Mouse (Mus musculus): ENCODE results near the gene Sord. TPM values are rescaled to one million over a fixed set of nuclear protein-coding genes. Genes with fewer than 3 reads are reported as not detected.
A peak's percentile ranks its signal among the peaks of the same experiment; 100 is the strongest.

The Sord gene
- total RNA-seq, 2 experiments from 2014 or later = 95.4 to 115 TPM

GRCm38 (mm10) chr2:122299911-122300655 is 65.5 kb downstream of the Sord start:
- ATAC-seq (replicated peaks; ENCODE audit: low FRiP score, low TSS enrichment, poor library complexity, severe bottlenecking) = no peak

GRCm38 (mm10) chr2:122300656-122301020 is 66.1 kb downstream of the Sord start:
- no peak for ATAC-seq (replicated peaks; ENCODE audit: low FRiP score, low TSS enrichment, poor library complexity, severe bottlenecking)

- ATAC-seq (replicated peaks; ENCODE audit: low FRiP score, low TSS enrichment, poor library complexity, severe bottlenecking) = no peak
Observed at GRCm38 (mm10) chr2:122301081-122301920, 66.8 kb downstream of the Sord start.

GRCm38 (mm10) chr2:122301921-122302573 is 67.5 kb downstream of the Sord start:
- ATAC-seq (replicated peaks; ENCODE audit: low FRiP score, low TSS enrichment, poor library complexity, severe bottlenecking) = no peak

- ATAC-seq (replicated peaks; ENCODE audit: low FRiP score, low TSS enrichment, poor library complexity, severe bottlenecking) = peak; percentile 80
Observed at GRCm38 (mm10) chr2:122302574-122303241, 68.2 kb downstream of the Sord start.

GRCm38 (mm10) chr2:122304544-122304943 is 70.0 kb downstream of the Sord start:
- no peak for ATAC-seq (replicated peaks; ENCODE audit: low FRiP score, low TSS enrichment, poor library complexity, severe bottlenecking)

- ATAC-seq (replicated peaks; ENCODE audit: low FRiP score, low TSS enrichment, poor library complexity, severe bottlenecking) = no peak
Observed at GRCm38 (mm10) chr2:122305097-122305892, 70.7 kb downstream of the Sord start.

- no peak for ATAC-seq (replicated peaks; ENCODE audit: low FRiP score, low TSS enrichment, poor library complexity, severe bottlenecking)
Observed at GRCm38 (mm10) chr2:122306184-122306583, 71.6 kb downstream of the Sord start.

GRCm38 (mm10) chr2:122309647-122310046 is 75.1 kb downstream of the Sord start:
- no peak for ATAC-seq (replicated peaks; ENCODE audit: low FRiP score, low TSS enrichment, poor library complexity, severe bottlenecking)

- no peak for ATAC-seq (replicated peaks; ENCODE audit: low FRiP score, low TSS enrichment, poor library complexity, severe bottlenecking)
Observed at GRCm38 (mm10) chr2:122311561-122311960, 77.0 kb downstream of the Sord start.

GRCm38 (mm10) chr2:122312722-122313417 is 78.3 kb downstream of the Sord start:
- peak; percentile 64 for ATAC-seq (replicated peaks; ENCODE audit: low FRiP score, low TSS enrichment, poor library complexity, severe bottlenecking)

GRCm38 (mm10) chr2:122313536-122313935 is 79.0 kb downstream of the Sord start, which contains the start of gene Duoxa1:
Gene Duoxa1, minus strand, starts transcription at chr2:122313730.
- ATAC-seq (replicated peaks; ENCODE audit: low FRiP score, low TSS enrichment, poor library complexity, severe bottlenecking) = no peak

Other genes starting within 250 kb of the Sord start
- 32.2 and 35.0 TPM in 2 replicates for gene Eif3j1, start 206.2 kb upstream of the Sord start, total RNA-seq (2014; fragmentation: Nextera tagmentation)
- gene Eif3j1, start 206.2 kb upstream of the Sord start, total RNA-seq (2017) = 42.7 and 46.7 TPM in 2 replicates
- gene Spg11, start 116.4 kb upstream of the Sord start, total RNA-seq (2014; fragmentation: Nextera tagmentation) = 9.8 and 13.1 TPM in 2 replicates
- gene Spg11, start 116.4 kb upstream of the Sord start, total RNA-seq (2017) = 9.8 and 11.7 TPM in 2 replicates
- gene B2m, start 87.1 kb upstream of the Sord start, total RNA-seq (2014; fragmentation: Nextera tagmentation) = 1,448 and 1,509 TPM in 2 replicates
- gene B2m, start 87.1 kb upstream of the Sord start, total RNA-seq (2017) = 1,672 and 1,891 TPM in 2 replicates
- not detected in 2 replicates for gene Trim69, start 74.0 kb upstream of the Sord start, total RNA-seq (2014; fragmentation: Nextera tagmentation)
- 0.76 and 1.1 TPM in 2 replicates for gene Trim69, start 74.0 kb upstream of the Sord start, total RNA-seq (2017)
- not detected in 2 replicates for gene Patl2, start 48.6 kb upstream of the Sord start, total RNA-seq (2014; fragmentation: Nextera tagmentation)
- not detected in 2 replicates for gene Patl2, start 48.6 kb upstream of the Sord start, total RNA-seq (2017)
- not detected in 2 replicates for gene Terb2, start 48.5 kb upstream of the Sord start, total RNA-seq (2014; fragmentation: Nextera tagmentation)
- not detected in 2 replicates for gene Terb2, start 48.5 kb upstream of the Sord start, total RNA-seq (2017)
- gene Duox2, start 63.7 kb downstream of the Sord start, total RNA-seq (2014; fragmentation: Nextera tagmentation) = not detected in 2 replicates
- not detected in 2 replicates for gene Duox2, start 63.7 kb downstream of the Sord start, total RNA-seq (2017)
- not detected in 2 replicates for gene Duoxa2, start 64.2 kb downstream of the Sord start, total RNA-seq (2014; fragmentation: Nextera tagmentation)
- gene Duoxa2, start 64.2 kb downstream of the Sord start, total RNA-seq (2017) = not detected in 2 replicates
- not detected in 2 replicates for gene Duoxa1, start 79.0 kb downstream of the Sord start, total RNA-seq (2014; fragmentation: Nextera tagmentation)
- gene Duoxa1, start 79.0 kb downstream of the Sord start, total RNA-seq (2017) = not detected in 2 replicates
- not detected in 2 replicates for gene Duox1, start 80.9 kb downstream of the Sord start, total RNA-seq (2014; fragmentation: Nextera tagmentation)
- gene Duox1, start 80.9 kb downstream of the Sord start, total RNA-seq (2017) = not detected in 2 replicates
- 5.2 and 8.7 TPM in 2 replicates for gene Shf, start 134.4 kb downstream of the Sord start, total RNA-seq (2014; fragmentation: Nextera tagmentation)
- gene Shf, start 134.4 kb downstream of the Sord start, total RNA-seq (2017) = 1.6 and 13.8 TPM in 2 replicates
- 3.5 and 11.6 TPM in 2 replicates for gene Slc28a2, start 191.7 kb downstream of the Sord start, total RNA-seq (2014; fragmentation: Nextera tagmentation)
- gene Slc28a2, start 191.7 kb downstream of the Sord start, total RNA-seq (2017) = 3.2 and 4.5 TPM in 2 replicates

All from megakaryocyte-erythroid progenitor cell, adult 5-6 weeks (primary cell).